Mouse (Mus musculus) hindbrain, postnatal 0 days (tissue): ENCODE data around the gene Nuak1. TPM values are rescaled to one million over a fixed set of nuclear protein-coding genes. Genes with fewer than 3 reads are reported as not detected.

Experiments used
- ATAC-seq: fragments of 200-750 bp; cut with Nextera tagmentation; 2 replicates; pipeline ENCODE4 v1.8.0; 2017; ENCODE audit warnings: mild to moderate bottlenecking, moderate TSS enrichment, moderate library complexity
- DNase-seq: peaks from one replicate; pipeline ENCODE4 v3.0.0-alpha.2; 2015; ENCODE audit warnings: low spot score
- H3K27ac ChIP-seq: fragments of 300-500 bp; sonication (generic); 2 replicates; pipeline ENCODE4 v1.5.1; 2014; ENCODE audit warnings: mild to moderate bottlenecking
- H3K27me3 ChIP-seq: fragments of 300-500 bp; sonication (generic); 2 replicates; pipeline ENCODE4 v1.6.1; 2014; ENCODE audit warnings: low read length, mixed read lengths; ENCODE audit not compliant: insufficient read depth
- H3K36me3 ChIP-seq: fragments of 300-500 bp; sonication (generic); 2 replicates; pipeline ENCODE4 v1.6.1; 2014; ENCODE audit warnings: low read length, mixed read lengths; ENCODE audit not compliant: insufficient read depth
- H3K4me1 ChIP-seq: fragments of 300-500 bp; sonication (generic); 2 replicates; pipeline ENCODE4 v1.6.1; 2014; ENCODE audit warnings: antibody characterized with exemption, low read length, mixed read lengths; ENCODE audit not compliant: insufficient read depth
- H3K4me2 ChIP-seq: fragments of 300-500 bp; sonication (generic); 2 replicates; pipeline ENCODE4 v1.6.1; 2014; ENCODE audit warnings: low read depth, mild to moderate bottlenecking, low read length, moderate library complexity, mixed read lengths
- H3K4me3 ChIP-seq: fragments of 300-500 bp; sonication (generic); 2 replicates; pipeline ENCODE4 v1.5.1; 2014; ENCODE audit warnings: low read length
- H3K9ac ChIP-seq: fragments of 300-500 bp; sonication (generic); replicated peaks from 2 replicates; pipeline ENCODE4 v1.6.1; 2014; ENCODE audit warnings: mild to moderate bottlenecking, low read length, moderate library complexity, mixed read lengths
- H3K9me3 ChIP-seq: fragments of 300-500 bp; sonication (generic); 2 replicates; pipeline ENCODE4 v1.6.1; 2016; ENCODE audit warnings: low read length, mixed read lengths
- CTCF ChIP-seq: IDR thresholded peaks from 2 replicates; pipeline ENCODE4 v1.5.1; 2016; ENCODE audit warnings: antibody characterized with exemption, control low read depth, low read depth
- WGBS: fragments of 180-500 bp; shearing (Covaris S2); extraction: QIAGEN DNeasy Blood & Tissue Kit; methylation state at CpG from one replicate; pipeline ENCODE4 v1.1.7; 2014; 5-methylcytosine and 5-hydroxymethylcytosine counted together
- polyA plus RNA-seq: library from polyadenylated mRNA; unstranded; fragments of >200 nt; fragmentation: Nextera tagmentation; extraction: Ambion mirVana; gene quantifications from 2 replicates; pipeline ENCODE4 v1.2.1, GENCODE M21; 2015
- total RNA-seq: library from RNA; depleted of rRNA; stranded (reverse); fragments of >200 nt; gene quantifications from 2 replicates; pipeline ENCODE4 v1.2.3, GENCODE M21; 2014; rRNA removed

Gene Nuak1
- total and polyA plus RNA-seq, 2 experiments from 2014 or later, result 3.0 to 23.3 TPM

DNA sequence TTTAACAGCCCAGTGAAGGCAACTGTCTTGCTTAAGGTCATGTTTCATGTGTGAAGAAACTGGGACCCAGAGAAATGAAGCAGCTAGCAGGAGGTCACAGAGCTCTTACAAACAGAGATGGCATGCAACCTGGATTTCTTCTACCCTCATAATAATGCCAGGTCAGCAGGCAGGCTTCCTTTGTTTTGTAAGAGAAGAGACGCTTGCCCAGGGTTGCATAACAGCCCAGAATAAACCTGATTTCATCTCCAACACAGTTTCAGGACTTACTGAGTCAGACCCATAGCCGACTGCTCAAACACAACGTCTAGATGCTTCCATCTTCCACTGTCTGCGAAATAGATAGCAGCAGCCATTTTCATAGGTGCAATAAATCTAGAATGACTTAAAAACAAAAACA lies 105.0 kb downstream of the Nuak1 start:
- Histone ChIP-seq H3K9ac (no peak overlapping the region), H3K27me3 (no peaks in the 10 kb centered on the region), H3K4me2 (no peak overlapping the region), H3K4me3 (no peak overlapping the region), H3K9me3 (no peaks in the 10 kb centered on the region), H3K27ac (no peak overlapping the region), H3K36me3 (no peaks in the 10 kb centered on the region), H3K4me1 (no peaks in the 10 kb centered on the region)
- WGBS, result 84% methylated on average over 4 of the region's 4 CpGs
- ATAC-seq (no peak), DNase-seq (no peak)
- no peak for TF ChIP-seq CTCF

DNA sequence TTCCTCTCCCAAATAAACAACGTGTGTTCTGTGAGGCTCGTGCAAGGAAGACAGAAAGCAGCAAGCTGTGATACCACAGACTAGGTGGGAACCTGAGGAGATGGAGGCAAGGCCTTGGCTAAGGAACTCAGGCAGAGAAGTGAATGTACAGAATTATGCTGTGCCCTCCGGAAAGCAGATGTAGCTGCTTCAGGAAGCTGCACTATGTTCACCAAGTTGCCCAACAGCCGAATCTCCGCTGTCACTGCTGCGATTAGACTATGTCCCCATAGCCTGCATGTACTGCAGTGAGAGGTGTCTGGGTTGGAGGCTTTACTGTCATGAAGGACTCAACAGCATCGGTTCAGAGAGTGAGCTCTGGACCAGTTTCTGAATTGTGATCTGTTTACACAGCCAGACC lies 110.6 kb downstream of the Nuak1 start:
- no peaks in the 10 kb centered on the region for H3K27me3 ChIP-seq
- 87% methylated on average over 7 of the region's 7 CpGs for WGBS
- no peaks in the 10 kb centered on the region for H3K9me3 ChIP-seq
- no peak overlapping the region for H3K27ac ChIP-seq
- ATAC-seq (no peak), DNase-seq (no peak)
- H3K9ac ChIP-seq, result no peak overlapping the region
- no peak for TF ChIP-seq CTCF
- no peaks in the 10 kb centered on the region for H3K36me3 ChIP-seq
- no peak overlapping the region for H3K4me3 ChIP-seq
- H3K4me1 ChIP-seq, result no peaks in the 10 kb centered on the region
- no peak overlapping the region for H3K4me2 ChIP-seq

DNA sequence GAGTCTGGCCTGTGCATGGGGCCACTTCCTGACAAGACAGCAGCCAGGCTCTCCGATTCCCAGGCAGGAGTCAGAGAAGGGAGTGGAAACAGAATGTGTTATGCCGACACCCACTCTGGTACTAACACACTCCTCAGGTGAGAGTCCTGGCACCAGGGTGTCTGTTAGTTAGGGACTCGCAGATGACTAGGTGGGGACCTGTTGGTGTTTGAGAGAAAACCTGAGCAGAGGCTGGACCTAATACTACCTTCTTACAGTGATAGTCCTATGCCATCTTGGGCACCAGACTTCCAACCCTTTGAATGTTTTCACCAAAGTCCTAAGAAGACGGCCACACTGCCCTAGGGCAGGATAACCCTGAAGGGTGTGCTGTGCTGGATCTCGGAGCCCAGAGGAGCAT lies 111.1 kb downstream of the Nuak1 start:
- TF ChIP-seq CTCF, result no peak

DNA sequence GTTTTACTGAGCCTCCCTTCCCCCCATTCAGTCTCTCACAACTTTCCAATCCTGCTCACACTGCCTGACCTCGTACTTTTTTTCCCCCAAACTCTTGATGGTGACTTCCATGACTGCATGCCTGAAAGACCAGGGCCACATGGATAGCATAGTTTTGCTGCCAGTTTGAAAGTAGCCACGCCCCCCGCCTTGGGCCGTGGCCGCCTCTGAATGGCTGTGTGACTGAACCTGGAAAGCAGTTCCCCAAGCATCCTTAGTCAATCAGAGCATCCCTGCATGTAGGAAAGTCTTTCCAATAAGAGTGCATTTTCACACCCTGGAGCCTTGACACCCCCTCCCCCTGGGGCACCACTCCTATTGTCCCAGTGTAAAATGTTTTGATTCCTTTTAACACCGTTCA lies 116.4 kb downstream of the Nuak1 start:
- no peak for TF ChIP-seq CTCF
- no peak for DNase-seq
- Histone ChIP-seq H3K36me3 (no peaks in the 10 kb centered on the region), H3K27ac (no peak overlapping the region), H3K9ac (no peak overlapping the region), H3K9me3 (no peaks in the 10 kb centered on the region), H3K27me3 (no peaks in the 10 kb centered on the region), H3K4me1 (no peaks in the 10 kb centered on the region), H3K4me2 (no peak overlapping the region), H3K4me3 (no peak overlapping the region)
- WGBS, result 63% methylated on average over 6 of the region's 6 CpGs
- no peak for ATAC-seq

More for the DNA sequence above, 111.1 kb downstream of the Nuak1 start:
- no peaks in the 10 kb centered on the region for H3K27me3 ChIP-seq
- no peaks in the 10 kb centered on the region for H3K9me3 ChIP-seq
- 91% methylated on average over 5 of the region's 5 CpGs for WGBS
- no peak overlapping the region for H3K4me3 ChIP-seq
- no peak overlapping the region for H3K4me2 ChIP-seq
- DNase-seq, result no peak
- ATAC-seq, result no peak
- H3K27ac ChIP-seq, result no peak overlapping the region
- no peaks in the 10 kb centered on the region for H3K4me1 ChIP-seq
- H3K36me3 ChIP-seq, result no peaks in the 10 kb centered on the region
- H3K9ac ChIP-seq, result no peak overlapping the region

Other genes starting within 250 kb of the Nuak1 start
- 53.1 and 58.7 TPM in 2 replicates for gene Ckap4, start 93.5 kb upstream of the Nuak1 start, total RNA-seq
- gene Ckap4, start 93.5 kb upstream of the Nuak1 start, polyA plus RNA-seq, result 50.9 and 52.1 TPM in 2 replicates
- gene Tcp11l2, start 136.0 kb upstream of the Nuak1 start, total RNA-seq, result 8.1 and 11.2 TPM in 2 replicates
- gene Tcp11l2, start 136.0 kb upstream of the Nuak1 start, polyA plus RNA-seq, result 18.9 and 20.0 TPM in 2 replicates
- gene Polr3b, start 181.7 kb upstream of the Nuak1 start, total RNA-seq, result 7.8 and 11.1 TPM in 2 replicates
- 8.7 and 10.1 TPM in 2 replicates for gene Polr3b, start 181.7 kb upstream of the Nuak1 start, polyA plus RNA-seq